Mouse (Mus musculus) heart, adult 18-20 months (tissue): ENCODE data around the gene C330007P06Rik. TPM values are rescaled to one million over a fixed set of nuclear protein-coding genes. Genes with fewer than 3 reads are reported as not detected.
A peak's percentile ranks its signal among the peaks of the same experiment; 100 is the strongest.

Experiments used
- DNase-seq, 2 experiments: peaks; one replicate each; pipeline ENCODE4 v3.0.0; 2021 to 2022; ENCODE audit warnings: mixed read lengths in 1 of 2
- total RNA-seq, 2 experiments: library from RNA; stranded (reverse); gene quantifications; 2 replicates each; pipeline ENCODE4 v1.2.3; 2021

Gene C330007P06Rik
- total RNA-seq, 2 experiments from 2014 or later: 15.2 to 18.2 TPM

DNA sequence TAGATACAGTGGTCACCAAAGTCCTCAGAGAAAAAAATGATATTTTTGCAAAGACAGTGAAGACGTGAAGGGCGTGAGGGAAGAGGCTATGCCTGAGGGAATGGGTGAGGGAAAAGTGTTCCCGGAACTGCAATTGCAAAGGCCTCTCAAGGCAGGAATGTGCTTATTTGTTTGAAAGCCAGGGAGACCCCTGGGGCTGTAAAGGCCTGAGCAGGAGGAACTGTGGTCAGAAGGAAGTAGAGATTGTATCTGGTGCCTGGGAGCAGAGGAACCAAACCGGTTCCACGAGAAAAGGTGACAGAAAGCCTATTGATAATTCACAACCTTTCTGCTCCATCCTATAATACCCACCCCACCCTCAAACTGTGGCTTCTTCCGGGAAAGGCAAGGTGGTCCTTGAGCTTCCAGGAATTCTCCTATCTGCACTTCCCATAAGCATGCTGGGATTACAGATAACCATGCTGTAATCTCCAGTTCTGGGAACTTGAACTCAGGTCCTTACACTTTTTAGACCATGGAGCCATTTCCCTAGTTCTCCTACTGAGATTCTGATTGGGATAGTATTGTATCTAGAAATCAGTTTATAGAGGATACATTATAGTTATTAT lies 36.7 kb downstream of the C330007P06Rik start:
- DNase-seq: no peak

DNA sequence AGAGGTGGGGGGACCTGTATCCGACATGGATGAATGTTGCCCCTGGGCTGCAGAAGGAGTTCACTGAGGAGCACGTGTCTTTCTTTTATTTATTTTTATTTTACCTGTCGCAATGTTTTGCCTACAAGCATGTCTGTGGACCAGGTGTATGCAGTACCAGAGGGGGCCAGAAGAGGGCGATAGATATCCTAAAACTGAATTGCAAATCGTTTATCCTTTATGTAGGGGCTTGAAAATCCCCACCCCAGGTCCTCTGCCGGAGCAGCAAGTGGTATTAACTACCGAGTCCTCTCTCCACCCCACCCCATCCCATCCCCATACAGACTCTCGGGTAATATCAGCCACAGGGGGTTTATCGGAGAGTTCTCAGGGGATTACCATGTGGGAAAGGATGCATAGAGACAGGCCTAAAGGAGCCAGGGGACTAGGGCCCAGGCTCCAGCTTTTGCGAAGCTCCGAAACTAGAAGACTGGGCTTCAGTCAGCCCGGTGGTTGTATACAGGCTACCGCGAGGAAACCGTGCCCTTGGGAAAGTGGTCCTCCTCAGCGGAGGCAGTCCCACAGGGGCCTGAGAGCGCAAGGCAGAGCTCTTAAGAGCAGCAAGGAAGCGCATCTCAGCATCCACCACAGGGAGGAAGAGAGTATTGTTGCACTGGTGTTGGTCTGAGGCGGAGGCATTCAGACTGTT lies 40.4 kb downstream of the C330007P06Rik start:
- peak; percentile 33 to 86 for DNase-seq

GRCm38 (mm10) chrX:36831632-36832031 lies 42.3 kb downstream of the C330007P06Rik start:
- DNase-seq: peak in 1 of 2 experiments; percentile 36

DNA sequence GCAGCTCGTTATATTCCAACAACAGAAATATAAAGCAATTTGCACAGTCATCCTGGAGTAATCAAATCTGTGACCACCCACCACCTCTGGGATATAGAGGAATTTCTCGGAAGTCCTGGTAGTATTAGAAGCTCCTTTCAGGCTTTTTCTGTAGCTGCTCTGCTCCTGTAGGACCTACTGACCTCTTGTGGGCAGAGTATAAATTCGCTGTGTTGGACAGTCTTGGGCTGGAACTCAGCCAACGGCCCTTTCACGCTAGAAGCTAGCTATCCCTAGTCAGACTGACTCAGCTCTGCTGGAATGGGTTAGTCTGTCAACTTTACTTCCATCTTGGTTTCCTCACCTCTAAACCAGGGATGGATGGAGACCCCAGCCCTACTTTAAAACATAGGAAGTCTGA lies 43.6 kb downstream of the C330007P06Rik start:
- peak; percentile 60 to 65 for DNase-seq

GRCm38 (mm10) chrX:36826873-36827272 lies 47.0 kb downstream of the C330007P06Rik start:
- DNase-seq: no peak

DNA sequence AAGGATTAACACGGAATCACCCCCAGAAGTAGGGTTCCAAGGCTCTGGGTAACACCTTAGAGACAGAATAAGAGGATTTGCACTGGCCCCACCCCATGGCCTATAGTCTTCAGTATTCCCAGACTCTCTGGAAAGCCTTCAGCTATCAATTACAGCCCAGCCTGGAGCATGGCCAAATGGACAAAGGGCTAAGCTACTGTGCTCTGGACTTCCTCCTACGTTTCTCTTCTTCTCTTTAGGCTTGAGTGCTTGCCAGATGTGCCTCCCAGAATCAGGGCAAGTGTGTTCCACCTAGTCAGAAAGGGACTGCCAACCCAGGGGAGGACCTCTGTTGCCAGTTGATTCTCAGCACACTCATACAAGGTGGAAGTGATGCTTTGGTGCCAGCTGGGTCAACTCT lies 48.9 kb downstream of the C330007P06Rik start:
- DNase-seq: peak in 1 of 2 experiments; percentile 8

GRCm38 (mm10) chrX:36823932-36824711 lies 49.8 kb downstream of the C330007P06Rik start:
- no peak for DNase-seq

- DNase-seq: peak; percentile 48 to 57
These were observed 53.7 kb downstream of the C330007P06Rik start for GRCm38 (mm10) chrX:36820201-36820600.

GRCm38 (mm10) chrX:36819575-36819974 lies 54.3 kb downstream of the C330007P06Rik start:
- no peak for DNase-seq

- no peak for DNase-seq
These were observed 56.9 kb downstream of the C330007P06Rik start for GRCm38 (mm10) chrX:36816953-36817441.

DNA sequence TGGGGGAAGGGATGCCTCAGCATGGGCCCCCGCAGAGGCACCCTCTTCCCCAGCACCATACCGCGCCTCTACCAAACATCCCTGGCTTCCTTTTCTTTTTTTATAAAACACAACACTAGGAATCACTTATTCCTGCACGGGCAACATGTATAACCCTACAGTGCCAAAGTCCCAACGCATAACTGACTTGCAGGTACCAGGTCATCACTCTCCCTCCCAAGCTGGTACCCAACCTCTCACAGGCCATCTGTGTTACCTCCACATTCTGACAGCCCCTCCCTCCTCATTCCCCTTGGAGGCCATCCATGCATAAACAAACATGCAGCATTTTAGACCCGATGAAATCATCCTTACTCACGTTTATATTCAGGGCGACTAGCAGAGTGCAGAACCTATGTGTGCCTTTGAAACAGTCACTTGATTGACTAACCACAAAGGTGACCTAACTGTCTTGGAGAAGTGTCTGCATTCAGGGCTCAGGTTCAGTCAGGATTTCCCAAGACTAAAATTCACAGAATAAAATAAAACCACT lies 57.5 kb downstream of the C330007P06Rik start:
- no peak for DNase-seq

DNA sequence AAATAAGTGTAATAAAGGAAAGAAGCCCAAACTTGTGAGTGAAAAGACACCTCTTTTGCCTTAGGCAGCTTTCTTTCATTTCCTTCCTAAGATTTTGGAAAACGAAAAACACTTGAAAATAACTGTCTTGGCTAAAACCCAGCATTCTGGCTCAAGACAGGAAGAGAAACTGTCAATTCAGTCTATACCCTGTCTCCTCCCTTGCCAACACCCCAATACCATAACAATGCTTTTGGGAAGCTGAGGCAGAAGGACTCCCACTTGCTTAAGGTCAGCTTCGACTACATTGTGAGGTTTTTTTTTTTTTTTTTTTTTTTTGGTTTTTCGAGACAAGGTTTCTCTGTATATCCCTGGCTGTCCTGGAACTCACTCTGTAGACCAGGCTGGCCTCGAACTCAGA lies 58.5 kb downstream of the C330007P06Rik start:
- DNase-seq: no peak

DNA sequence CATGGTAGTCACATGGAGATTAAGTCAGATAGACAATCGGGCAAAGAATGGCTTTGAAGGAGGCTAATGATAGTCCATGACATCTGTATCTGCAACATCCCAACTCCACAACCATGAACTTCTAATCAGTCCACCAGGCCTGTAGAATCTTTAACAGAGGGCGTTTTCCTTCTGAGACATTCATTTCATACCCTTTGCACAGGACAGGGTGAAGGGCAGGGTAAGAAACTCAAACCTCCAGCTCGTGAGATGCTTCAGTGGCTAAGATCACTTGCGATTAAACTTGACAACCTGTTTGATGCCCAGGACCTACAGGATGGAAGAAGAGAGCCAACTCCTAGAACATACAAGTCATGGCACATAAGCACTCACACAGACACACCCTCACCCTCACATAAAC lies 58.9 kb downstream of the C330007P06Rik start:
- no peak for DNase-seq

GRCm38 (mm10) chrX:36814161-36814836 lies 59.6 kb downstream of the C330007P06Rik start:
- DNase-seq: no peak

DNA sequence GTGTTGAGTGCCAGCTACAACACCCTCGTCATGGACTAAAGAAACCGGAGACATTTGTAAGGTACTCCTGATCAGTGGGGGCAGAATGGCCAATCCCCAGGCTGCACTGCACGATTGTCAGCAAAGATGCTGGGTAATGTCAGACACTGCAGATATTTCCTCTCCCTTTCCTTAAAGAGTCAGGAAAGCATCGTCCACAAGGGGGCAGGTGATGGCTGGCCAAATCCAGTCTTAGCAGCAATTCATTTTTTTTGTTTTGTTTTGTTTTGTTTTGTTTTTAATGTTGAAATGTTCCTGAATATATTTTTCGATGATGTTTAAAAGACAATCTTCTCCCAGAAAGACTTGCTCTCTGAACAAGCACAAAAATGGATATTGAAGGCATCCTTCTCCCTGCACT lies 62.5 kb downstream of the C330007P06Rik start:
- peak in 1 of 2 experiments; percentile 43 for DNase-seq

- DNase-seq: no peak
These were observed 65.6 kb downstream of the C330007P06Rik start for GRCm38 (mm10) chrX:36808318-36808683.

DNA sequence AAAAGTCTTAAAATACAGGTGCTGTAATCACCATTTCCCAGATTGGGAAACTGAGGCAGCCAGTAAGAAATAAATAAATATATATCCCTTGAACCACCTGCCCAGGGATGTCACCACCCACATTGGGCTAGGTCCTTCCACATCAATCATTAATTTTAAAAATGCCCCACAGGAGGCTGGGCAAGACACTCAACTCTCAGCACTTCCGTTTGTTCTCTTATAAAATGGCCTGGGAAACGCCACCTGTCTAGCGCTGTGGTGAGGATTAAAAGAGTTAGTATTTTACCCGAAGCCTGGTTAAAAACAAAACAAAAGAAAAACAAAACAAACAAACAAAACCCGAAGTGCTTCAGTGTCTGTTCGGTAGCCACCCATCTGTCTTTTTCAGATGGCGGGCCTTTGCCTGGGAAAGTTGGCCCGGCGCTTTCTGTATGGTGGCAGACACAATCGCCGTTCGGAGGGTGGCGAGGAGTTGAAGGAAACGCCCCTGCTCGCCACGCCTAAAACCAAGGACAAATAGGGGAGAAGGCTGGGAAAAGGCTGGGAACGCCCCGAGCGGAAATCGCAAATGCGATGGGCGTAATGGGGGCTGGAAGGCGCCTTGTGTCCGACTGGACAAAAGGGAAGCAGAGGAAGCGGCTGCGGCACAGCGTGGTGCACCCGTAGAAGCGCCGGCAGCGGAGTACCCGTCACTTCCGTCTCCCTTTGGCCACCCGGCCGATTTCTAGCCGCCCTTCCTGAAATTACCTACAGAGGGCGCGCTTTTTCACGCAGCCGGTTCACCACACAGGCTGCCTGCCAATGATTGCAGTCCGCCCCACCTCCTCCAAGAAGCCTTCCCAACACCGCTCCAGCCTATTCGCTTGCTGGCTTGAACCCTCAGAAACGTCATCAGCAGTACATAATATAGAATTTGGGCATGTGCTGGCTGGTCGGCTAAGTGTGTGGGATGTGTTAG lies 66.3 kb downstream of the C330007P06Rik start:
- DNase-seq: peak; percentile 88 to 93

GRCm38 (mm10) chrX:36805466-36806235 lies 68.3 kb downstream of the C330007P06Rik start:
- no peak for DNase-seq

DNA sequence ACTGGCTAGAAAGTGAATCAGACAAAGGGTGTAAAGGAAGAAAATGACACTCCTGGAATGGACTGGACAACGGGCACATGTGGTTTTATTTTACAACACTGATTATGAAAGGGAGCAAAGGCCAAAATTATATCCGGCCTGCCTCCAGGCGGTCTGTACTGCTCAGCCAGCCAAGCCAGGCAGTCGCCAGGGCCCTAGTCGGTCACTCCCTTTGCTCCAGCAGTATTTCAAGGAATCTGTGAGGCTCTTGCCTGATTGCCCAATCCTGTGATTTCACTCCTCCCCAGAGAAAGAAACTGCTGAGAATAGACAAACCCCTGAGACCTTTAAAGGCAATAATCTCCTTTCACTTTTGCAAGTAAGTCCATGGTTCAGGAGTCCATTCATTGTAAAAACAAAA lies 69.7 kb downstream of the C330007P06Rik start:
- peak; percentile 55 to 79 for DNase-seq

- DNase-seq: peak in 1 of 2 experiments; percentile 13
These were observed 70.7 kb downstream of the C330007P06Rik start for GRCm38 (mm10) chrX:36803189-36803588.
